Mouse (Mus musculus) layer of hippocampus, postnatal 25 days (tissue): ENCODE results near the gene 2310033P09Rik. TPM values are rescaled to one million over a fixed set of nuclear protein-coding genes. Genes with fewer than 3 reads are reported as not detected.

Experiments
- DNase-seq, 2 experiments: peaks; one replicate each; pipeline ENCODE4 v3.0.0; 2022; ENCODE audit warnings: mixed read lengths in 2 of 2, low spot score in 1 of 2; ENCODE audit errors: extremely low spot score in 1 of 2
- total RNA-seq, 2 experiments: library from RNA; stranded (reverse); gene quantifications; 2 replicates each; pipeline ENCODE4 v1.2.3; 2021

The 2310033P09Rik gene
- 10 to 100 TPM; 22.5 to 24.3 TPM for total RNA-seq

DNA sequence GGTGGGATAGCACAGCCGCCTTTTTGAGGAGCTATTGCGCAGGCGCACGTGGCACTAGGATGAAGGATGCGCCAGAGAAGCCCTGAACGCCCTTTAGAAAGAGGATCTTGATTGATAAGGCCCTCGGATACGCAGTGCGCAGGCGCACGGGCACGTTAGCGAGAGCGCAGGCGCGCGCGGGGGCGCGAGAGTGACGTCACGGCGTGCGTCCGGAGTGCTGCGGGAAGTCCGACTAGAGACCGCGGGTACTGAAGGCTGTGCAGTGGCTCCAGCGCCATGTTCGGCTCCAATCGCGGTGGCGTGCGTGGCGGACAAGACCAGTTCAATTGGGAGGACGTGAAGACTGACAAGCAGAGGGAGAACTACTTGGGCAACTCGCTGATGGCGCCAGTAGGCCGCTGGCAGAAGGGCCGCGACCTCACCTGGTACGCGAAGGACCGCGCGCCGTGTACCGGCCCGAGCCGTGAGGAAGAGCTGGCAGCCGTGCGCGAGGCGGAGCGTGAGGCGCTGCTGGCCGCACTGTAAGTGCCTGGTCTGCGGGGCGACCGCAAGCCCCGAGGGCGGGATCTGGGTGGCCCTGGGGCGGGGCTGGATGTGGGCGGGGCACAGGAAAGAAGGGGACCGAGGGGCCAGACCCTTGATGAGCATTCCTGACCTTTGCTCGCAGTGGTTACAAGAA is at the start of gene 2310033P09Rik:
Gene 2310033P09Rik (plus strand): TSS at position 169 of the 679 bp plus-strand sequence.
- DNase-seq = peak; percentile 90 to 94

DNA sequence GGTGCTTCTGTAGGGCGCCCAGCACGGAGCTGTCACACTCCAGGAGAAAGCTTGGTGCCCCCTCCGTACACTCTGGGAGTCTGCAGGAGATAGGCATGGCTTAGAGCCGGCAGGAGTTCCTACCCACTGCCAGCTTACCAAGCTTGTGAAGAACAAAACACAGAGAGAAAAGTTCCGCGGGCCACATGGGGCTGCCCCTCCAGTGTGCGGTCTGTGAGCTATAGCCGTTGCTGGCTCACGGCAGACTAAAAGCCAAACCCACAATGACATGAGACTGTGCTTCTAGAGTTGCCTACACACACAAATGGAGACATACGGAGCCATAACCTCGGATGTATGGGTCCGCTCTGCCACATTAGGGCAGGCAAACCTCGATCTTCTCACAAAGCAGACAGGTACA is 49.0 kb upstream of the 2310033P09Rik start:
- no peak for DNase-seq

DNA sequence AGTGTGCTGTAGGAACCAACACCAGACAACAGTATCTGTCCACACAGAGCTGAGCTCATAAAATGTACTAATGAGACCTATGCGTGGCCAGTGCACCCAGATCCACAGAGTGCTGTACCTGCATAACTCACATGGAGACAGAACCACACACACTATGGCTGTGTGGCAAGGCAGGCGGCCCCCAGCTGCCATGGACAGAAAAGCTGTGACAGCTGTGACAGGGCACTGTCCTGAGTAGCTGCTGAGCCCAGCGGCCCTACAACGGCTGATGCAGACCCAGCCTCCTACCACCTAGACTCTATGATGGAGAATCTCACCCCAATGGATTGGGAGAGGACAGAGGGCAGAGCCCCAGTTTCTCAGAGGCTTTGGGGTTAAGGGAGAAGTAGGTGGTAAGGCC is 48.6 kb upstream of the 2310033P09Rik start:
- DNase-seq = no peak

DNA sequence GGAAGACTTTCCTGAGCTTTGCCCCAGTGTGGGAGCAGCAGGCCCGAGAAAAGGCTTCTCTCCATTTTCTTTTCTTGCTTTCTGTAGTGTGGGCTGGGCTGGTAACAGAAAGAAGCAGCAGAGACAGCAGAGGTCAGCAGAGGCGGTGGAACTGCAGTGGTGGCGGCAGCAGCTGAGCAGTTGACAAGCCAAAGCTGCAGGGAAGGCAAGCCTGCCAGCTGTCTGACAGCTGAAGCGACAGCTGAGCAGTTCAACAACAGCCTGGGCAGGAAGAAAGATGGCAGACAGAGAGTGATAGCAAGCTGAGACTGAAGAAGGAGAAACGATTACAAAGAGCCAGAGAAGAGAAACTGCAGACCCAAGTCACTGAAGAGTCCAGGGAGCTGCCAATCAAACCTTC is 46.7 kb upstream of the 2310033P09Rik start:
- no peak for DNase-seq

DNA sequence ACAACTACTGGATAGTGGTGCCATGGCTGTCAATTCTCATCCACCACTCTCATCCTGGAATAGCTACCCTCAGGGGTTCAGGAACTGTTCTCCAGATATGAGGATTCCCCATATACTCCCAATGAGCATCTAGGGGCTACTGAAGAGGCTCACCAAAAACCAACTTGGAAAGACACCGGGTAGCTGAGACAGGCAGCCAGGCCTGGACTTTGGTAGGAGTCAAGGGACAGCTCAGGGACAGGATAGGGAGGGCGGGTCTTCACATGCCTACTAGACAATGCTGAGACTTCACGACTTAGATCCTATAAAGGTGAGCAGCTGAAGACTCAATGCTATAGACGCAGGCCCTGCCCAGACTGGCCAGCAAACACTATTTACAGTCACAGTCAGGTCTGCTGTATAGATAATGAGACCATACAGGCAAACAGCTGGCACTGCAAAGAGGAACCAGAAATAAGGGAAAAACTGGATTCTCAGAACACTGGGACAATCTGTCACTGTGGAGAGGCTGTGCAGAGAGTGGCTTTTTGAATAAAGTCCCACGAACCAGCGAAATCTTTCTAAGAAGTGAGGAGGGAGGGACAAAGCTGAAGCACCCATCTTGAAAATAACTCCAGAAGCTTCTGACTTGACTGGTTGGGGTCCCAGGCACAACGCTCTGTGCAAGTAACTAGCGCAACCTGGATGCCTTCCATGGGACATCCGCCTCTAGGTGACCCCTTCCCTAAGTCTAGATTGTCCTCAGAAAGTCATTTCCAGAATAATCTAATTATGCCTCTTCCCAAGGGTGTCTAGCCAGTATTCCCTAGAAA is 45.5 kb upstream of the 2310033P09Rik start:
- no peak for DNase-seq

DNA sequence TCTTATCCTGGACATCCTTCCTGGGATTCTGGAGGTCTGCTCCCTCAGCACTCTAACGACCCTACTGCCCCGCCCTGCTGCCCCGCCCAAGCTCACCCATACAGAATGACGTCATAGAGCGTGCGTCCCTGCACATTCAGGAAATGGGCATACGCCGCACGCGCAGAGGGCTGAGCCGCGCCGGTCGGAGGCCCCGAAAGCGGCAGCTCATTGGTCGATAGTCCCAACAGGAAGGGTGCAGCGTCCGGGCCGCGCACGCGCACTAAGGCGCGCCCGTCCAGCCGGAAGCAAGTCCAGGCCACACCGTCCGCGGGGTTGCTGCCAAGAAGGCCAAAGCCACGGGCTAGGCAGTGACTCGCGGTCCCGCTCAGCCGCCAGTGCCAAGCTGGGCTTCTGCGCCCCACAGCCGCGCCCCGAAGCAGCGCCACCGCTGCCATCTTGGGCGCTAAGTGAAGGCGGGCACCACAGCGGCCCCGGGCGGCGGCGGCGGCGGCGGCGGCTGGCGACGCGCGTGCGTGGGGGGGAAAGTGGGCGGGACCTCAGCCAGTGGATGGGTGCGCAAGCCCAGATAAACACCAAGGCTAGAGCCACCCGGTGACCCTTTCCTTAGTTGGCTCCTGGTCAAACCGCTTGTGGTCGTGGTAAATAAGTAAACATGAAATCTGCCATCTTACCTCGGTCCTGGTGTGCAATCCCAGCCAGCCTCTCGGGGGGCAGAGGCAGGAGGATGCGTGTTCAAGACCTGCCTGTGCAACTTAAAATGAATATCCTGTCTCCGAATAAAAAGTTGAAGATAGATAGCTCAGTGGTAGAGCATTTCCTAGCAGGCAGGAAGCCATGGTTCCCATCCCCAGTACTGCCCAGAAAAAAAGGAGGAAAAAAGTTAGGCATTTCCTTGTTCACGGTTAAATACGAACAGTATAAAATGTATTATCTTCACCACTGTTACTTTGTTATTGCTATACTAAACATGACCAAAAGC is 44.6 kb upstream of the 2310033P09Rik start, which contains the start of gene Iba57:
Gene Iba57 (minus strand): TSS at position 485 of the 982 bp plus-strand sequence.
- DNase-seq = peak; percentile 85 to 99

DNA sequence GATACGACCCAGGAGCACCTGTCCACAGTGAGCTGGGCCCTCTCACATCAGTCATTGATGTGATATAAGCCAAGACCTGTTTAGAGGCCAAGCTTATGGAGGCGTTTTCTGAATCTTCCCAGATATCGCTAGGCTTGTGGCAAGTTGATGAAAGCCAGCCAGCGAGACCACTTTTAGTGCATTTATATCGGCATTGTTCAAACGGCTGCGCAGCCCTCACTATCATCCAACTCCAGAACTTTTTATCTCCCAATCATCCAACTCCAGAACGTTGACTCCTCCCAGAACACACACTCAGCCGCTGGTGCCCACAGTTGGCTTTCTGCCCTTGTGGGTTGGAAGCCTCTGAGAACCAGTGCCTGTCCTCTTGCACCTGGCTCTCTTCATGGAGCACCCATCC is 43.7 kb upstream of the 2310033P09Rik start:
- DNase-seq = no peak

DNA sequence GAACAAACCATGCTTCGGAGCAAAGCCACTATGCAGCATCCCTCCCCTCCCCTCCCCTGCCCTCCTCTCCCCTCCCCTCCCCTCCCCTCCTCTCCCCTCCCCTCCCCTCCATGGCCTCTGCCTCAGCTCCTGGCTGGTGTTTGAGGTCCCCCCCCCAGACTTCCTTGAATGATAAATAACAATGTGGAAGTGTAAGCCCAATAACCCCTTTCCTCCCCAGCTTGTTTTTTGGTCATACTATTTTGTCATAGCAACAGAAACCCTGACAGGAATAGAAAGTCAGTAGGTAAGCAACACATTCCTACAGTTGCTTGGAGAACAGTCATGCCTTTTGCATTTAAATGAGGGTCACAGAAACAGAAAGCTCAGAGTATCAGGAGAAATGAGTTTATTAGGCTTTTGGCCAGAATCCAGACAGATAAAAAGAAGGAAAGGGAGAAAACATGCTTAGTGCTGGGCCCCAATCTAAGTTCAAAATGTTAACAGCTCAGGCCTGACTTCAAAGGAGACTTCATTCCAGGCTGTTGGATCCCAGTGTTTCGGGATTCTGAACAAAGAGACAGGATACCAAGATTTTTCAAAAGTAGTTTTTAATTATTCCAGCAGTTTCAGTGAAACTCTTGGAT is 42.4 kb upstream of the 2310033P09Rik start:
- DNase-seq = no peak

DNA sequence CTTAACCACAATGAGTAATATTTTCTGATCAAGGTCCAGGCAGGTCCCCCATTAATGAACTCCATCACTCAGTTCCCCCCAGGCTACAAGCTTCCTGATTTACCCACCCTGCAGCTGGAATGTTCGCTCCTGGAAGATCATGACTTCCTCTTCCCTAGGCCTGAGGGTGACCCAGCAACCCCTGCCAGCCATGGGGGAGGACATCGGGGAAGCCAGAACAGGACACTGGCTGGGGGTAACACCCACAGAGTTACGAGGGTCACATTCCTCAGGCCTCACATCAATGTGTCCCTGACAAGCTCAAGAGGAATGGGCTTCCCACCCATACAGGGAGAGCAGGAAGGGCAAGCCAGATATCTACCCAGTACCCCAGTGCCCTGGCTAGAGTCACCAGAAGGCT is 38.3 kb upstream of the 2310033P09Rik start:
- DNase-seq = no peak

DNA sequence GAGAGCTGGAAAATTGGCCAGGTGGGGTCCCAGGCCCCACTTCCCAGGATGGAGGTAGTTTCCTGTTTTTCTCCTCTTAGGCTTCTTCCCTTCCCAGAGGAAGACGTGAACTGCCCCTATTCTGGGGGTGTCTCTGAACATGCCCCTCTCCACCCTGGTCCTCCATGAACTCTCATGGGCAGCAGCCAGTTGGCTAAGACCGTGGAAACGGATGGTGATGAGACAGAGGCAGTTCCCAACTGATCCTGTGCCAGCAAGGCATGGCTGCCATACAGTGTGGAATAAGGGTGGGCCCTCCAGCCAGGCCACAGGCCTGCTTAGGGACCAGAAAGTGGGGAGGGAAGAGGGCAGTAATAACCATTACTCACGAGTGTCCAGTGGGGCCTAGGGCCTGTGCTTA is 37.6 kb upstream of the 2310033P09Rik start:
- DNase-seq = no peak

DNA sequence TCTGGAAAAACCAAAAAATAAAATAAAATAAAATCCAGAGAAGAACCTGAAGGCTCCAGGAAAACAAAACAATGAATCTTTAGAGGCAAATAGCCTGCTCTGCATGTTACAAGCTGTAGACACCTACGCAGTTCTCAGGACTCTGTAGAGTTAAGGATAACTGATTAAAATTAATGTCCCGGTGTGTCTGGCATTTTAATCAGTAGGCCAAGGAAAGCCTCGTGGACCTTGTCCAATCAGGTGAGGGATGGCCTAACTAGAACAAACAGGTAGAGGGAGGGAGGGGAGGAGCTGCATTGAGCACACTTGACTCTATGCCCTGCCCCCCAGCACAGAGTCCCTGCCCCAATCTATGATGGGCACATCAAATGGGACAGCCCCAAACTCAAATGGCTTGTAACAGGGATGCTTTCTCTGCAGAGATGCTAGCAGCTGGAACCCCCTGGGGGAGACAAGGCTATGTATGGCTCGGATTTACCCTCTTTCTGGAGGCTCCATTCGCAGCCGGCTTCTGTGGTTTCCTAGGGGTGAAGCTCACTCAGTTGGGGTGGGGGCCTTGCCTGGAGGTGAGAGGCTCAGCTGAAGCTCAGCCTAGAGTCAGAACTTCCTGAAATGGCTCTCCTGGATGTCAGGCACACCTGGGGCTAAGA is 33.8 kb upstream of the 2310033P09Rik start:
- DNase-seq = no peak

DNA sequence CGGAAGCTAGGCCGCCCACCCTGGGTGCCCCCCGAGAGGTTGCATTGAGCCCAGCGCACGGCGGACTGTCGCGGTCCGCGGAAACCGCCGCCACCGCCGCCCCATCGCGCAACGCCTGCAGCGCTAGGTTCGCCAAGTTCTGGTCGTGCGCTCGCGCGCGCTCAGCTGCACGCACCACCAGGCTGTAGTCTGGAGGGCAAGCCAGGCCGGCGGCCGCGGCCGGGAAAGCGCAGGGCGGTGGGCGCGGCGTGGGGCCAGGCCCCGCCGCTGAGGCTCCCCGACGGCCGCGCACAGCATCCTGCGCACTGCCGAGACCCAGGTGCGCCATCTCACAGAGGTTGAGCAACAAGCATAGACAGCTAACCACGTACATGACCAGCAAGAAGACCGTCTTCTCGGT is 31.6 kb upstream of the 2310033P09Rik start:
- DNase-seq = no peak

DNA sequence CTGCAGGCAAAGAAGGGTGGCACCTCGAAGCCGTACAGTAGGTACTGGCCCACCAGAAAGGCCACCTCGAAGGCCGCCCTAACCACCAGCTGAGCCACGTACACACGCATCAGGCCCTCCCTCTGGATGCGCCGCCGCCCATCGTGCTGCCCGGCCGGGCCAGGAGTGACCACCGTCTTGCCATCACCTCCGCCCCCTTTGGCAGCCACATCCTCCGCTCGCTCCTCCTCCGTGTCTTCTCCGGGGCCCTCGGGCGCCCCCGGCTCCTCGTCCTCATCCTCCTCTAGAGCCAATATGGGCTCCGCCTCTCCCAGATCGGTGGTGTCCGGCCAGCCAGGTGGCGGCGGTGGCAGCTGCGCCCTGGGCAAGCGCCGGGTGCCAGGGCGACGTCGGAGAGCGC is 31.2 kb upstream of the 2310033P09Rik start:
- no peak for DNase-seq

DNA sequence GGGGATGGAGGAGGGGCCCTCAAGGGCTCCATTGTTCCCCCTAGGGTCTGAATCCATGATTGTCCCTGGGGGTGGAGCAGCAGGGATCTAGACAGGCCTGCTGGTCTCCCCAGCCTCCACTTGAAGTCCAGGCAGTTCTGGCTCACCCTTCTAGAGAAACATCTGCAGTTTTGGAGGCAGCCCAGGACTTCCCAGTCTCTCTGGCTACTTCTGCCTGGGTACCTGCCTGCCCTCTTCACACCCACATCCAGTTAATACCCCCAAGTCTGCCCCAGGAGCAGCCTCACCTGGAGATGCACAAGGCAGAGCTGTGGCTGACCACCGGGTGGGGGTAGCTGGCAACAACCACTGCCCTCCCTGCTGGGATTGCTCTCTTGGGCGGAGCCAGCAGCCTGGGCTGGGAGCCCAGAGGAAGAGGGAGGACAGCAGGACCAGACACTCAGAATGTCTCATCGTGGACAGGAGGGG is 25.2 kb upstream of the 2310033P09Rik start, which contains the start of gene Gjc2:
Gene Gjc2 (minus strand): TSS at position 350 of the 468 bp plus-strand sequence.
- no peak for DNase-seq

DNA sequence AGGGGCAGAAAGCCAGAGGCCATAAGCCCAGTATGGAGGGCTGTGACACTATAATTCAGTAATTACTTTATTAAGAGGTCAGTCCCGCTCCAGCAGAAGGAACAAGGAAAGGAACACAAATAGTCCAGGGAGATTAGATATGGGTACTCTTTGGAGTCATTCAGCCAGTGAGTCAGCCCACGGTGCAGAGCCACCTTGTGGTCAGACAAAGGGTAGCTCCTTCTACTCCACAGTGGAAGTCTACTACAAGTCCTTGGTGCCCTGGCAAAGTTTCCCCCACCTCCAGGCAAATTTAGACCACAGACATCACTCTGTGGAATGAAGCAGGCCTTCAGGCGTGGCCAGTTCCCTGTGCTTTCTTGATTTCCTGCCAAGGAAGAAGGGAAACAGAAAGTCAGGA is 24.3 kb upstream of the 2310033P09Rik start:
- peak in 1 of 2 experiments; percentile 51 for DNase-seq

DNA sequence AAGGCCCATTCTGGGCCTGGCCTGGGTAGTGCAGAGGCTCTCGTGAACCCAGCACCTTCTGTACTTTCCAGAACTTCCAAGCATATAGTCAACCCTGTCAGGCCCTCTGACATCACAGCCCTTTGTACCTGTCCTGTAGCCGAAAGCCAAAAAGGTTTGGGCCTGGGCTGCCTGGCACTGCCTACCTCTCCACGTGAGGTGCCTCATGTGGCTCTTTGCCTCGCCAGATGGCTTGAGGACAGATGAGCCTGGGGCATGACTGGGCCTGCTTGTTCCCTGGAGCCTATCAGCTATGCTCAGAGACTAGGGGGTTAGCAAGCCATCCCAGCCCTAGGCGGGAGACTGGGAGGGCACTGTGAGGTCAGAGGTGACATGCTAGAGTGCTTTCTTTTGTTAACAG is 22.6 kb upstream of the 2310033P09Rik start:
- DNase-seq = no peak

DNA sequence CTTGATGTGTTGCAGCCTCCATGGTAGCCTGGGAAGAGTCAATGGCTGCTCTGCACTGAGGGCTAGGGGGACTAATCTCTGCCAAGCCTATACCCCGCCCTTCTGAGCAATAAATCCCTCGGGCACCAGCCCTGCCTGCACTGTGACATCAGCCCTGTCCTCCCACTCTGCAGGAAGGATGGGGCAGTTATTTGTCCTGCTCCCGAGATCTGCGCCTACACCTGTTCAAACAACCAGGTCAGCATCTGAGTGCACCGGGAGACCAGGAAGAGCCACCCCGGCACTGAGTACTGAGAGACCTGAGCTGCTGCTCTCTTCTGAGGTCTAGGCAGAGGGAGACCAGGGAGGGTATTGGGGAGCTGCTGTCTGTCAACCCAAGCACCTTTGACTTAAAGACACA is 20.4 kb upstream of the 2310033P09Rik start:
- no peak for DNase-seq

DNA sequence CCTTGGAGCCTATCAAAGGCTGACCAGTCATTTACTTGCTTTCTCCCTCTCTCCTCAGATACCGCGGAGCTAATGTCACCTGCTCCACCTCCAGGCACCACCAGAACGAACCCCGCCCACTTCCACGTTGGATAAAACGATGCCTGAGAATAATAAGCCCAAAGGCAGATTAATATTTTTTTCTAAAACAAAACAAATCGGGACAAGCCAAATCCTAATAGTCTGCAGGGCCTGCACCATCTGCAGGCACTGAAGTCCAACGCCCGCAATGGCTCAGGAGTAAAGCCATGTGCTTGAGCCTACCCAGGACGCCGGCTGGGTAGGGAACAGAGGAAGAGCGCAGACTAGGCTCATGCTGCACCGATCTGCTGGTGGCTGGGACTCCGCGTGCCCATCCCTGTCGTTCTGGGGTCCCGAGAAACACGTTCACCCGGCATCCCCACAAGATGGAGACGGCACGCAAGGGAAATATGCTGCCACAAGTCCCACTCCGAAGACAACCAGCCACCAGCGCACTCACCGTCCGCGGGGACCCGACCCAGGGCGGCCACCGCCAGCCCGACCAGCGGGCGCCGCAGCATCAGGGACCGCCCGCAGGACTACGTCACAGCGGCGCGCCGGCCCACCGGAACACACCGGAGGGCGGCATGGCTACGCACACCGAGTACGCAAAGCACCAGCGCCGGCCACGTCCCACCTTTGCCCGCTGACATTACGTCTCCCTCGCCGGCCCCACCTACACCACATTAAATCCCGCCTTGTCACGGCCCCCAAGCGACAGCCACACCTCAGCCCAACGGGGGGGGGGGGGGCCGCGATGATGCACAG is 16.7 kb upstream of the 2310033P09Rik start:
- DNase-seq = peak; percentile 79 to 89

DNA sequence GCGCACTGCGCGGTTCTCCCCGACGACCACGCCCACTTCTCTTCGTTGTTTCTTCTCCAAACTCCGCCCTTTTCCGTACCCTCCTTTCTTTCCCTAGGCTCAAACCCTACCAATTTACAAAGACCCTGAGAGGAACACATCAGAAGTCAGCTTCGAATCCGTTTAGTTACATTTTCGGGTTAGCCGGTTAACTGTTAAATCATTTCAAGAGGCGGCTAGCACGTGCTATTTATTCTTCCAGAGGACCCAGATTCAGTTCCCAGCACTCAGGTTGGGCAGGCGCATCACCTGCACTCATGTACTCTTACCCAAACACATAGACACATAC is 16.1 kb upstream of the 2310033P09Rik start, which contains the start of gene Guk1:
Gene Guk1 (minus strand): TSS at position 154 of the 328 bp plus-strand sequence.
- DNase-seq = no peak
